Mouse (Mus musculus): ENCODE data around the gene Sdf2.

Gene Sdf2

GRCm38 (mm10) chr11:78245627-78246317 lies at the start of gene Sdf2, which contains the start of gene Supt6:
Gene Sdf2, plus strand, starts transcription at chr11:78245746.
Gene Supt6, minus strand, starts transcription at chr11:78245987.
- DNase-seq (ENCODE audit: low read depth, low spot score): peak; percentile 91

GRCm38 (mm10) chr11:78202372-78202771 lies 43.2 kb upstream of the Sdf2 start:
- DNase-seq (ENCODE audit: low read depth, low spot score): no peak

GRCm38 (mm10) chr11:78204287-78204686 lies 41.3 kb upstream of the Sdf2 start:
- no peak for DNase-seq (ENCODE audit: low read depth, low spot score)

GRCm38 (mm10) chr11:78205361-78206206 lies 40.0 kb upstream of the Sdf2 start:
- no peak for DNase-seq (ENCODE audit: low read depth, low spot score)

- DNase-seq (ENCODE audit: low read depth, low spot score): no peak
Observed at GRCm38 (mm10) chr11:78207190-78207589, 38.4 kb upstream of the Sdf2 start.

- DNase-seq (ENCODE audit: low read depth, low spot score): no peak
Observed at GRCm38 (mm10) chr11:78209886-78210285, 35.7 kb upstream of the Sdf2 start.

- no peak for DNase-seq (ENCODE audit: low read depth, low spot score)
Observed at GRCm38 (mm10) chr11:78210615-78211014, 34.9 kb upstream of the Sdf2 start.

GRCm38 (mm10) chr11:78211513-78211912 lies 34.0 kb upstream of the Sdf2 start:
- no peak for DNase-seq (ENCODE audit: low read depth, low spot score)

- no peak for DNase-seq (ENCODE audit: low read depth, low spot score)
Observed at GRCm38 (mm10) chr11:78213086-78213817, 32.3 kb upstream of the Sdf2 start.

- DNase-seq (ENCODE audit: low read depth, low spot score): peak; percentile 44
Observed at GRCm38 (mm10) chr11:78215709-78216317, 29.7 kb upstream of the Sdf2 start.

GRCm38 (mm10) chr11:78223586-78223985 lies 22.0 kb upstream of the Sdf2 start:
- DNase-seq (ENCODE audit: low read depth, low spot score): no peak

GRCm38 (mm10) chr11:78231518-78231917 lies 14.0 kb upstream of the Sdf2 start:
- no peak for DNase-seq (ENCODE audit: low read depth, low spot score)

GRCm38 (mm10) chr11:78240193-78240857 lies 5.2 kb upstream of the Sdf2 start:
- DNase-seq (ENCODE audit: low read depth, low spot score): no peak

- DNase-seq (ENCODE audit: low read depth, low spot score): no peak
Observed at GRCm38 (mm10) chr11:78245261-78245626, 302 bp upstream of the Sdf2 start.

- peak; percentile 31 for DNase-seq (ENCODE audit: low read depth, low spot score)
Observed at GRCm38 (mm10) chr11:78246318-78247011, 919 bp downstream of the Sdf2 start.

- DNase-seq (ENCODE audit: low read depth, low spot score): no peak
Observed at GRCm38 (mm10) chr11:78247012-78247348, 1.4 kb downstream of the Sdf2 start.

GRCm38 (mm10) chr11:78247727-78248140 lies 2.2 kb downstream of the Sdf2 start:
- DNase-seq (ENCODE audit: low read depth, low spot score): no peak

GRCm38 (mm10) chr11:78256618-78257017 lies 11.1 kb downstream of the Sdf2 start:
- DNase-seq (ENCODE audit: low read depth, low spot score): no peak

GRCm38 (mm10) chr11:78260489-78261258 lies 15.1 kb downstream of the Sdf2 start:
- peak; percentile 11 for DNase-seq (ENCODE audit: low read depth, low spot score)
